Mouse (Mus musculus): ENCODE measurements around the gene S1pr1. TPM values are rescaled to one million over a fixed set of nuclear protein-coding genes. Genes with fewer than 3 reads are reported as not detected.

S1pr1 gene
- polyA plus RNA-seq, 1 experiment from 2014 or later = 18.8 TPM

GRCm38 (mm10) chr3:115706736-115707135, 8.1 kb downstream of the S1pr1 start:
- Histone ChIP-seq H3K27ac (ENCODE audit: low read length) (no peak overlapping the region), H3K4me1 (ENCODE audit: control insufficient read depth, insufficient read depth, low read length) (no peaks in the 10 kb centered on the region), H3K9ac (ENCODE audit: low read length) (no peak overlapping the region), H3K4me2 (ENCODE audit: low read depth, low read length) (no peak overlapping the region), H3K9me3 (replicated peaks; ENCODE audit: control insufficient read depth, low read length) (no peaks in the 10 kb centered on the region), H3K4me3 (replicated peaks; ENCODE audit: low read length) (no peak overlapping the region), H3K36me3 (ENCODE audit: control insufficient read depth, insufficient read depth, low read length) (no peaks in the 10 kb centered on the region), H3K27me3 (ENCODE audit: control insufficient read depth, insufficient read depth, low read length) (no peaks in the 10 kb centered on the region)
- ATAC-seq (ENCODE audit: insufficient read depth, low FRiP score) = no peak
- WGBS = 95% methylated on average over 2 of the region's 2 CpGs

DNA sequence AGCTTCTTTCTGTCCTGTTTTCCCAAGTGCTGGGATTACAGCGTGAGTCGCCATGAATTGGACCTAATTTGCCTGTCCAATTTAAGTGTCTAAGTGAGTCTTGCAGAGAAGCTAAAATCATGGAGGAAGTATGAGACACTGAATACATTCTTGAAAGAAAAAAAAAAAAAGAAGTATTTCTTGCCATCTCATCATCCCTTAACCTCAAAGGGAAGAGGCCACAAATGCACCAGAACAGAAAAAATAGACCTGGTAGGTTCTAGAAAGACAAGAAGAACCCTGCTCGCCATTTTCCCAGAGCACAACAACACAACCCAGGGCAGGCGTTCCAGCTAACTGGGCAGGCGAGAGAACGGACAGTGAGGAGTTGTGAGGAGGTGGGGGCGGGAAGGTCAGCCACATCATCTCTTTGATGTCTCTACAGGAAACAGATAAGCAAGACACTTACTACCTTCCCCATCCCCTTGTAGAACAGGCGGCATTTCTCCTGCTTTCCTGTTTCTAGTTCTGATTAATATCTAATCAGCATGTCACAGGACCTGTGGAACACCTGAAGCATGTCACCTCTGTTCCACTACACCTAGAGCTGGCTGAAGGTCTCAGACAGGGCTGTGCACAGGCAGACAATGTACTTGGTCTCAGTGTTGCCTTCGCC, 10.5 kb downstream of the S1pr1 start:
- Histone ChIP-seq H3K27me3 (ENCODE audit: control insufficient read depth, insufficient read depth, low read length) (no peaks in the 10 kb centered on the region), H3K9ac (ENCODE audit: low read length) (no peak overlapping the region), H3K4me3 (replicated peaks; ENCODE audit: low read length) (no peak overlapping the region), H3K9me3 (replicated peaks; ENCODE audit: control insufficient read depth, low read length) (no peaks in the 10 kb centered on the region), H3K36me3 (ENCODE audit: control insufficient read depth, insufficient read depth, low read length) (no peaks in the 10 kb centered on the region), H3K4me2 (ENCODE audit: low read depth, low read length) (no peak overlapping the region), H3K27ac (ENCODE audit: low read length) (no peak overlapping the region), H3K4me1 (ENCODE audit: control insufficient read depth, insufficient read depth, low read length) (peaks cover 3% of the 10 kb centered on the region; the same call in 1 of the 2 replicates)
- WGBS = 74% methylated on average over 9 of the region's 9 CpGs
- ATAC-seq (ENCODE audit: insufficient read depth, low FRiP score) = no peak

GRCm38 (mm10) chr3:115703720-115704119, 11.2 kb downstream of the S1pr1 start:
- no peak overlapping the region for H3K27ac ChIP-seq (ENCODE audit: low read length)
- H3K9me3 ChIP-seq (replicated peaks; ENCODE audit: control insufficient read depth, low read length) = no peaks in the 10 kb centered on the region
- no peak overlapping the region for H3K4me2 ChIP-seq (ENCODE audit: low read depth, low read length)
- H3K4me3 ChIP-seq (replicated peaks; ENCODE audit: low read length) = no peak overlapping the region
- no peak for ATAC-seq (ENCODE audit: insufficient read depth, low FRiP score)
- H3K36me3 ChIP-seq (ENCODE audit: control insufficient read depth, insufficient read depth, low read length) = no peaks in the 10 kb centered on the region
- no peaks in the 10 kb centered on the region for H3K27me3 ChIP-seq (ENCODE audit: control insufficient read depth, insufficient read depth, low read length)
- 91% methylated on average over 8 of the region's 8 CpGs for WGBS
- no peak overlapping the region for H3K9ac ChIP-seq (ENCODE audit: low read length)
- H3K4me1 ChIP-seq (ENCODE audit: control insufficient read depth, insufficient read depth, low read length) = peaks cover 3% of the 10 kb centered on the region; the same call in 1 of the 2 replicates

- Histone ChIP-seq H3K4me2 (ENCODE audit: low read depth, low read length) (no peak overlapping the region), H3K36me3 (ENCODE audit: control insufficient read depth, insufficient read depth, low read length) (no peaks in the 10 kb centered on the region), H3K27ac (ENCODE audit: low read length) (no peak overlapping the region), H3K27me3 (ENCODE audit: control insufficient read depth, insufficient read depth, low read length) (no peaks in the 10 kb centered on the region), H3K9me3 (replicated peaks; ENCODE audit: control insufficient read depth, low read length) (no peaks in the 10 kb centered on the region), H3K4me3 (replicated peaks; ENCODE audit: low read length) (no peak overlapping the region), H3K4me1 (ENCODE audit: control insufficient read depth, insufficient read depth, low read length) (peaks cover 3% of the 10 kb centered on the region; the same call in 1 of the 2 replicates), H3K9ac (ENCODE audit: low read length) (no peak overlapping the region)
- ATAC-seq (ENCODE audit: insufficient read depth, low FRiP score) = no peak
- WGBS = 60% methylated on average over 2 of the region's 2 CpGs
Observed at GRCm38 (mm10) chr3:115702089-115702488, 12.8 kb downstream of the S1pr1 start.

DNA sequence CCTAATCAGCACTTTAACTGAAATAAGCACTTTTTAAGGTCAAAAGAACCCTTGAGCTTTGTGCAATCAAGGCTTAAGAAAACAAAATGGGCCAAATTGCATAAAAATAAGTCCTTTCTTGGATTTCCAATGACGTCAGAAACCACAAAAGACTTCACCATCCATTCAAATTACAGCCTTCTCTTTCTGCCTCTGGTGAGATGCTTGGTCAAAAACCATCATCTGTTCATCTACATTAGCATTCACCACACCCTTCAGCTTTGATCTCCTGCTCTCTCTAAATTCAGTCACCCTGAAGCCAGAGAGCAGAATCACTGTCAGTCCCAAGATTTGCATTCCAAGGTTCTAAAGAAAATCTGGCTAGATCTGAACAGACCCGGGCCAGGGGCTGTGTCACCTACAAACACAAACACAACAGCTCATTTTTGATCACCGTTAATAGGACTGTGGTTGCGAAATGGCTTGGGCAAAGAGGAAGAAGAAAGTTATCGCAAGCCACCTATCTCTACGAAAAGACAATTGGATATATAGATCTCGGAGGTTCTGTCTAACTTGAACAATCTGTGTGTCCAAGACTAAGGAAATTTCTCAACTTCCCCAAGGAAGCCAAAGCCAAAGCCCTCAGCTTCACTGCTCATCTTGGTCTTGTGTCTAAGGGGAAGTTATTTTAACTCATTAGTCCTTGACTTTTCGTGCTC, 19.5 kb downstream of the S1pr1 start:
- WGBS = 82% methylated on average over 8 of the region's 8 CpGs
- H3K4me2 ChIP-seq (ENCODE audit: low read depth, low read length) = no peak overlapping the region
- no peak overlapping the region for H3K27ac ChIP-seq (ENCODE audit: low read length)
- no peak overlapping the region for H3K4me3 ChIP-seq (replicated peaks; ENCODE audit: low read length)
- no peaks in the 10 kb centered on the region for H3K9me3 ChIP-seq (replicated peaks; ENCODE audit: control insufficient read depth, low read length)
- ATAC-seq (ENCODE audit: insufficient read depth, low FRiP score) = no peak
- no peak overlapping the region for H3K9ac ChIP-seq (ENCODE audit: low read length)
- peaks cover 3% of the 10 kb centered on the region; the same call in 1 of the 2 replicates for H3K4me1 ChIP-seq (ENCODE audit: control insufficient read depth, insufficient read depth, low read length)
- H3K27me3 ChIP-seq (ENCODE audit: control insufficient read depth, insufficient read depth, low read length) = no peaks in the 10 kb centered on the region
- no peaks in the 10 kb centered on the region for H3K36me3 ChIP-seq (ENCODE audit: control insufficient read depth, insufficient read depth, low read length)

GRCm38 (mm10) chr3:115694168-115694567, 20.7 kb downstream of the S1pr1 start:
- ATAC-seq (ENCODE audit: insufficient read depth, low FRiP score) = no peak
- no peak overlapping the region for H3K9ac ChIP-seq (ENCODE audit: low read length)
- H3K4me2 ChIP-seq (ENCODE audit: low read depth, low read length) = no peak overlapping the region
- H3K9me3 ChIP-seq (replicated peaks; ENCODE audit: control insufficient read depth, low read length) = no peaks in the 10 kb centered on the region
- H3K36me3 ChIP-seq (ENCODE audit: control insufficient read depth, insufficient read depth, low read length) = no peaks in the 10 kb centered on the region
- H3K4me3 ChIP-seq (replicated peaks; ENCODE audit: low read length) = no peak overlapping the region
- no peak overlapping the region for H3K27ac ChIP-seq (ENCODE audit: low read length)
- WGBS = 83% methylated on average over 5 of the region's 5 CpGs
- H3K4me1 ChIP-seq (ENCODE audit: control insufficient read depth, insufficient read depth, low read length) = no peaks in the 10 kb centered on the region
- H3K27me3 ChIP-seq (ENCODE audit: control insufficient read depth, insufficient read depth, low read length) = no peaks in the 10 kb centered on the region

GRCm38 (mm10) chr3:115693390-115693789, 21.5 kb downstream of the S1pr1 start:
- 67% methylated on average over 12 of the region's 12 CpGs for WGBS
- H3K4me1 ChIP-seq (ENCODE audit: control insufficient read depth, insufficient read depth, low read length) = no peaks in the 10 kb centered on the region
- H3K27ac ChIP-seq (ENCODE audit: low read length) = no peak overlapping the region
- no peak for ATAC-seq (ENCODE audit: insufficient read depth, low FRiP score)
- no peak overlapping the region for H3K9ac ChIP-seq (ENCODE audit: low read length)
- no peaks in the 10 kb centered on the region for H3K27me3 ChIP-seq (ENCODE audit: control insufficient read depth, insufficient read depth, low read length)
- no peaks in the 10 kb centered on the region for H3K9me3 ChIP-seq (replicated peaks; ENCODE audit: control insufficient read depth, low read length)
- no peak overlapping the region for H3K4me2 ChIP-seq (ENCODE audit: low read depth, low read length)
- no peak overlapping the region for H3K4me3 ChIP-seq (replicated peaks; ENCODE audit: low read length)
- H3K36me3 ChIP-seq (ENCODE audit: control insufficient read depth, insufficient read depth, low read length) = no peaks in the 10 kb centered on the region

GRCm38 (mm10) chr3:115692857-115693256, 22.0 kb downstream of the S1pr1 start:
- Histone ChIP-seq H3K27me3 (ENCODE audit: control insufficient read depth, insufficient read depth, low read length) (no peaks in the 10 kb centered on the region), H3K4me3 (replicated peaks; ENCODE audit: low read length) (no peak overlapping the region), H3K9me3 (replicated peaks; ENCODE audit: control insufficient read depth, low read length) (no peaks in the 10 kb centered on the region), H3K27ac (ENCODE audit: low read length) (no peak overlapping the region), H3K4me1 (ENCODE audit: control insufficient read depth, insufficient read depth, low read length) (no peaks in the 10 kb centered on the region), H3K36me3 (ENCODE audit: control insufficient read depth, insufficient read depth, low read length) (no peaks in the 10 kb centered on the region), H3K9ac (ENCODE audit: low read length) (no peak overlapping the region), H3K4me2 (ENCODE audit: low read depth, low read length) (no peak overlapping the region)
- no peak for ATAC-seq (ENCODE audit: insufficient read depth, low FRiP score)
- 45% methylated on average over 4 of the region's 4 CpGs for WGBS

DNA sequence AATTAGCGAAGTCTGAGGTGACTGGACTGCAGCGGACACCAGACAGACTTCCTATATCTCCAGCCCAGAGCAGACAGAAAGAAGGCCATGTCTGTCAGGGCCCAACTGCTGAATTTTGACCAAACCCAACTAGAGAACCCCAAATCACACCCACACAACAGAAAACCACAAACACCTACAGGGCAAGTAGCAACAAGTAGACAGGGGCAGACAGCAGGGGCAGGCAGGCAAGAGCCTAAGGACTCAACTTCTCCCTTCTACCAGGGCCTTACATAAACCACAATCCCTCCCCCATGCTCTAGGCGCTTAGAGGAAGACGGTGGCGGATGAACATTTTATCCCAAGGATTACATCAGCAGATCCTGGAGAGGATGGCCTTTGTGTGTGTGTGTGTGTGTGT, 22.5 kb downstream of the S1pr1 start:
- Histone ChIP-seq H3K4me3 (replicated peaks; ENCODE audit: low read length) (no peak overlapping the region), H3K4me1 (ENCODE audit: control insufficient read depth, insufficient read depth, low read length) (no peaks in the 10 kb centered on the region), H3K9me3 (replicated peaks; ENCODE audit: control insufficient read depth, low read length) (no peaks in the 10 kb centered on the region), H3K36me3 (ENCODE audit: control insufficient read depth, insufficient read depth, low read length) (no peaks in the 10 kb centered on the region), H3K9ac (ENCODE audit: low read length) (no peak overlapping the region), H3K4me2 (ENCODE audit: low read depth, low read length) (no peak overlapping the region), H3K27me3 (ENCODE audit: control insufficient read depth, insufficient read depth, low read length) (no peaks in the 10 kb centered on the region), H3K27ac (ENCODE audit: low read length) (no peak overlapping the region)
- ATAC-seq (ENCODE audit: insufficient read depth, low FRiP score) = no peak
- WGBS = 82% methylated on average over 5 of the region's 5 CpGs

Data from stomach, embryonic 16.5 days (tissue).